Mouse (Mus musculus): ENCODE data around the gene Pbx4.
A peak's percentile ranks its signal among the peaks of the same experiment; 100 is the strongest.

The Pbx4 gene

DNA sequence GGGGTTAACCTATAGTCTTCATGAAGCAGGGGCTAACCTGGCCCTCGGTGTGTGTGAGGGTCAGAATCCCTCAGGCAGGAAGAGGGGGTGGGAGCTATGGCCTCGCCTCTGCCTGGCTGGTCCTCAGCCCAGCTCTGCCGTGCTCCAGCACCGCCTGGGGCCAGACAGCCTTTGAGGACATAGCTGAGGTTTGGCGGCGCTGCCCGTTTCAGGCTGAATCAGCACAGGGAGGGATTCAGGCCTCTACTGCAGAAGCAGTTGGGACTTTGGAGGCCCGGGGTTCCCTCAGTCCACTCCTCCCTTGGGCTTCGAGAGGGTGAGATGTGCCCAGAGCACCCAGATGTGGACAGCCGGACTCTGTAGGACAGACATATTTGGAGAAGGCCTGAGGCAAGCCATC is 43.8 kb downstream of the Pbx4 start:
- no peak for DNase-seq

DNA sequence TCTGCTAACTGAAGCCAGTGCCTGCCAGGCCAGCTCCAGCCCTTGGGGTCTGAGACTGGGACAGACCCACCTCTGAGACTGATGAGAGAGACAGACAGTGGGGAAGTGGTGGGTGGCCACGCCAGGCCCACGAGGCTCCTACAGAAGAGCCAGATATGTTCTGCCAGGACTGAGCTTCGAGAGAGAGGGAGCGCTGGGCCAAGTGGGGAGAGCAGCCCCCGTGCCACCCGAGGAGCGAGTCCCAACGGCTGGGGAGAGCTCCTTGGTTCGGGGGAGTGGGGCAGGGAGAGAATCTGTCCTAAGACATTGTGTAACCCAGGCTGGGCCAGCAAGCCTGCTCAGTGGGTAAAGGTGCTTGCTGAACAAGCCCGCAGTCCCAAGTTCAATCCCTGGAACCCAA is 44.7 kb downstream of the Pbx4 start:
- no peak for DNase-seq

DNA sequence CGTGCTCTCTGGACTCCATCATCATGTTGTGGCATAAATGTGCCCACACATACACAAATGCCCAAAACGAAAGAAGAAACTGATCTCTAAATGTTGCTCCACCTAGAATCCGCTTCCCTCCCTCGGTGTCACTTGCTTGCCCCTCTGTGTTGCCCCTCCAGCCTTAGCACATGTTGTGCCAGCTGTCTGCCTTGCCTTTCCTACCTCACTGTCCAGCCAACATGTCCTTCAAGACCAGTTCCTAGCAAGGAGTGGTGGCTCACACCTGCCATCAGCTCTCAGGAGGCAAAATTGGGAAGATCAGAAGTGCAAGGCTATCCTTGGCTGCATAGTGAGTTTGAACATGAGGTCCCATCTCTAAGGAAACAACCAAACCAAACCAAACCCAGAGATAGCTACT is 45.1 kb downstream of the Pbx4 start:
- DNase-seq = no peak

DNA sequence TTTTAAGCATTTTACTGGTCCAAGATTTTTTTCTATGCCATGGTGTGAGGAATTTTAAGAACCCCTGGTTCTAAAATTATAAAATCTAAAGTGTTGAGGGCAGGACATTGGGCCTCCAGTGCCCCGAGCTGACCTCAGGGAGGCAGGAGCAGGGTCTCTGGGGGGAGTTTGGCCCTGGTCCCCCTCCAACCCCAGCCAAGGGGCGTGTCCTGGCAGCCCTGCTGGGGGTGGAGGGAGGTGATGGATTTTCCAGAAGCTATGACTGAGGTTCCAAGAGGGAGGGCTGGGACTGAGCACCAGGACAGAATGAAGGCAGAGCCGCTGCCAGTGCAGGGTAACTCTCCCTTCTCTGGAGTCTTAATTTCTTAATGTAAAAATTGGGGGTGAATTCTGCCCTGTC is 45.7 kb downstream of the Pbx4 start:
- no peak for DNase-seq

DNA sequence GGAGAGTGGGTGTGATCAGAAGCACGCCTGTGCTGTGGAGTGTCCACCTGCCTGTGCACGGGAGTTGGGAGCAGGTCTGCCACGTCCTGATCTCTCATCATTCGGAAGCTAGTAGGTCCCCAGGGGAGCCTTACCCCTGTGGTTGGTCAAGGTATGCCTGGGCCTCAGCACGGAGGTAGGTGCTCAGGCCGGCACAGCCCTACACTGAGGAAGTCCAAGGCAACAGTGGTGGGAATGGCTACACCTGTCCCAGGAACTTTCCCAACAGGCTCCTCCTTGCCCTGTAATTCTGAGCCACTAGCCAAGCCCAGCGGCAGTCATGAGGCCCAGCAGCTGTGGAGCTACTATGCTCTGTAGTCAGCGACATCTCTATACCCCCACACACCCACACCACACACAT is 47.4 kb downstream of the Pbx4 start:
- DNase-seq = no peak

DNA sequence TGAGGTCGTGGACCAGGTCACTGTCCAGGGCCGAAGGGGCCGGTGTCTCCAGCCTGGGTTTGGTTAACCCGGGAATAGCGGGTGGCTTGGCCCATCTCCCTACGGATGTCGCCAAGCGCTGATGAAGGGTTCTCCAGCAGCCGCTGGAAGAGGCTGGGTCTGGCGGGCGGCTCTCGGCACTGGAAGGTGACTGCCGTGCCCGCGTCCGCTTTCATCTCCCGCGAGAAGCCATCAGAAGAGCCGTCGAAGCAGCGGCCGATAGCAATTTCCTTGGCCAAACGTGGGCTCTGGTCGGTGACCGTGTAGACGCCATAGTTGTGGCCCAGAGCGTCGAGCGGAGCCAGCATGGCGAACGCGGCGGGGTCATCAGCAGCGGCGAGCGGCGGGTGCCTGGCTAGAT is 48.5 kb downstream of the Pbx4 start:
- DNase-seq = no peak

DNA sequence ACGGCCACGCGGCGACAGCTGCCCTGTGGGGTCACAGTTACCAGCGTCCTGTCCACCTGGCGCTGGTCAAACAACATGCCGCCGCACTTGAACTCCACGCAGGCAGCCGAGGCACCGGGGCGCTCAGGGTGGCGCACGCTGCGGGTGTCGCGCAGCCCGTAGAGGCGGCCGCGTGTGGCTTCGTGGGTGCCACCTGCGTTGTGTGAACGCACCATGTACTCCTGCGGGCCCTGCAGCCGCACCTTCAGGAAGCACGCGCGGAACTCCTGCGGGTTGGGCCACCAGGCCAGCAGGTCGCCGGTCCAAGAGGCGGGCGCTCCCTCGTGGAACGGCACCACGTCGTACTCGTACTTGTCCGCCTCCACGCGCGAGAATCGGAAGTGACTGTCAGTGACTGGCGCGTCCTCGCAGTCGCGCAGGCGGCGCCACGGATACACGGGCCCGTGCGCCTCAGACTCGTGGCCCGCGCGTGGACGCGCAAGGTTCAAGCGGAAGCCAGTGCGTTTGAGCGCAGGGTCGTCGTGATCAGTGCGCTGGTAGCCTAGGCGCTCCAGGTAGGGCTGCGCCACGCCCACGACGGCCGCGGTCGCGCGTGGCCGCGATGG is 49.1 kb downstream of the Pbx4 start:
- no peak for DNase-seq

DNA sequence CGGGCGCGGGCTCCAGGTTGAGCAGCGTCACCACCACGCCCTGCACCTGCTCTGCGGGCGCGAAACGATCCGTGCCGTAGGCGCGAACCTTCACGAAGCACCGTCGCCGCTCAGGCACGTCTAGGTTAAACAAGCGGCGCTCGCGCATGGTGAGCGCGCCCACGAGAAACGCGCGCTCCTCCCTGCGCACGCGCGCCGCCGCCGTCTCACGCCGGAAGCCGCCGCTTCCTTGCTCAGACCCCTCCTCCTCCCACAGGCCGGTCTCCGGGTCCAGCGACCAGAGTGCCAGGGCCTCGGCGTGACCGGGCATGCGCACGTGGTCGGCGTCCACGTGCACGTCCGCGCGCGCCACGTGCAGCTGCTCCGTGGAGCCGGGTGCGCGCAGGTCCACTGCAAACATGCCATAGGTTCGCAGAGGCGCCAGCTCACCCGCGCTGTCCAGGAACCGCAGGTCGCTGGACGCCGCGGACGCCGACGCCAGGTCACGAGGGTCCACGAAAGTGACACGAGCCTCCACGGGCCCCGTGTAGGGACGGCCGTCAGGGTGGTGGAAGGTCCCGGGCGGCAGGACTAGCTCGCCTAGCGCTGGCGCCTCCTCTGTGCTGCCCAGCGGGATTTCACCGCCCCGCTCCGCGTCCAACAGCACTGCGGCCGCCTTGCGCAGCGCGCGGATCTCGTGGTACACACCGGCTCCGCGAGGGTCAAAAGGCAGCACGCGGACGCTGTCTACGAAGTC is 49.9 kb downstream of the Pbx4 start:
- DNase-seq = peak; percentile 50 to 58

DNA sequence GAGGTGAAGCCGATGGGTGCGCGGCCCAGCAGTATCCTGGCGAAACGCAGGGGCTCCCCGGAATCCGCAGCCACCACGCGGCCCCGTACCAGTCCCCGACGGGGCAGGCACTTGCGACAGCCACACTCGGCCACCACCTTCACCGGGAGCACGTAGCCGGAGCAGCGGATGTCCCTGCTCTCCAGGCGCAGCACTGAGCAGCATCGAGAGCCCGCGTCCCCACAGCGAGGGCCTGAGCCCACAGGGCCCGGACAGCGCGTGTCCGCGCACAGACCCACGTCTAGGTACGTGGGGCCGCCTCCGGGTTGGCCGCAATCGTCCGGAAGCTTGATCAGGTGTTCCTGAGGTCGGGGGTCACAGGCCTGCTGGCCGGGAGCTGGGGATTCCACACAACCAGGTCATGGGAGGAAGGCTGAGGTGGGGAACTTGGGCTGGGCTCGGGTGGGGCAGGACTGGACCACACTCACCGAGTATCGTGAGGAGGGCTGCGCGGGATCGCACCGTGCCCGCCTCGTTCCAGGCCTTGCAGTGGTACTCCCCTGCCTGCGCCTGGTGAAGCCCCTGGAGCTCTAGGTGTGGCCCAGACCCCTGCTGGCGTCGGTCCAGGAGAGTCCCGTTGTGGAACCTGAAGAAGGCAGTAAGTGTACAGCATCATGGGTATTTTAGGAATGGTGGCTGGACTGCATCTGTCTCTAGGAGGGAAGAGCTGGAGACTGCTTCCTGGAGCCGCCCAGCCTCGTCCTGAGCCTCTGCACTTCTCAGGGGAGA is 50.7 kb downstream of the Pbx4 start:
- DNase-seq = no peak

DNA sequence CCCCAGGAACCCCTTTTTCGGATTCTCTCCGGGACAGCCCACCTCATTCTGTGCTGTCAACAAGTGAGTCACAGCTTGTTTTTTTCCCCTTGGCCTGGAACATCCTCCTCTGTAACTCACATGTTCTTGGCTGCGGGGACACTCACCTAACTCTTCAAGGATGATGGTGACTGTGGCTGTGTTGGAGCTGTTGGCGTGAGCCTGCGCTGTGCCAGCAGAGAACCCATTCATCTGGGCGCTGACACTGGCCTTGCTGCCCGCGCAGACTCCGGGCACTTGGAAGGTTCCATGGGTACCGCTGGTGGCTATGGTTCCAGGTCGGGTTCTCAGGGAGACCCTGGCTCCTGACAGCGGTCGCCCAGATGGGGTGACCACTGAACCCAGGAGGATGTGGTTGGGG is 51.9 kb downstream of the Pbx4 start:
- no peak for DNase-seq

DNA sequence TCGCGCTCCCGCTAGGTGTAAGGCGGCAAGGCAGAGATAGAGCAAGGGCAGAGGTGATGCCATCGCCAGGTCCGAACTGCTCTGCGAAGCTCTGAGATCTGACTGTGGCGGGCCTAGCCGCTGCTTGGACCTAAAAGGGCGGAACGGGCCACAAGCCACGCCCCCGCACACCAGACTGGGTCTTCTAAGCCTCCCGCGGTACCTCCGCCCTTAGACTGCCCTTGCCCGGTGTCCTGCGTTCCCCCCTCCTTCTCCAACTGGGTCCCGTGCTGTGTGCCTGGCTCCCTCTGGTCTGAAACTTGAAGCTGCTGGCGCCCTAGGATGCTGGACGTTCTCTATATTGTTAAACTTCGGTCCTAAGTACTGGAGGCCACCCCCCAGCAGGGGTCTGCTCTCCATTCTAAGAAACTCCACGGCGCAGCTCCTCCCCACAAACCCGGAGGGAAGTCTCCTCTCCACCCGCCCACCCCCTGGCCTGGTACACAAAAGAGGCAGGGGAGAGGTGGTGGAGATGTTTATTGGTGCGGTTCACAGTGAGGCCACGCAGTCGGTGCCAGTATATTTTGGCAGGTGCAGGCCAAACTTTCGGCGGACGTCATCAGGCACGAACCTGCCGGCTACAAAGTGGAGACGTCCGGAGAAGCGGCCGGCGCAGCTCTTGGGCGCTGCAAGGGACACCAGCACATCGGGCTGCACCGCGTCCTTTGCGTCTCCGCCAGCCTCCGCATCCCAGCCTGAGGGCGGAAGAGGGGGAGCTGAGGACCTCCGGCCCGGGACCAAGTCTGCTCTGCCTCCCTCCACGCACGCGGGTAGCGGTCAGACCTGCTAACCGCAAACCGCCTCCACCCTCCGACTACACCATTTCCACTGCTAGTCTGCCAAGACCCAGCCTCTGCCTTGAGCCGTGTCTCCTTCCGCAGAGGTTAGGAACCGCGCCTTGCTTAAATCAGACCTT is 55.3 kb downstream of the Pbx4 start, which contains the start of gene Cilp2:
TSS of gene Cilp2 (minus strand) at position 399 of the 955 bp plus-strand sequence.
- DNase-seq = peak in 1 of 2 experiments; percentile 38

DNA sequence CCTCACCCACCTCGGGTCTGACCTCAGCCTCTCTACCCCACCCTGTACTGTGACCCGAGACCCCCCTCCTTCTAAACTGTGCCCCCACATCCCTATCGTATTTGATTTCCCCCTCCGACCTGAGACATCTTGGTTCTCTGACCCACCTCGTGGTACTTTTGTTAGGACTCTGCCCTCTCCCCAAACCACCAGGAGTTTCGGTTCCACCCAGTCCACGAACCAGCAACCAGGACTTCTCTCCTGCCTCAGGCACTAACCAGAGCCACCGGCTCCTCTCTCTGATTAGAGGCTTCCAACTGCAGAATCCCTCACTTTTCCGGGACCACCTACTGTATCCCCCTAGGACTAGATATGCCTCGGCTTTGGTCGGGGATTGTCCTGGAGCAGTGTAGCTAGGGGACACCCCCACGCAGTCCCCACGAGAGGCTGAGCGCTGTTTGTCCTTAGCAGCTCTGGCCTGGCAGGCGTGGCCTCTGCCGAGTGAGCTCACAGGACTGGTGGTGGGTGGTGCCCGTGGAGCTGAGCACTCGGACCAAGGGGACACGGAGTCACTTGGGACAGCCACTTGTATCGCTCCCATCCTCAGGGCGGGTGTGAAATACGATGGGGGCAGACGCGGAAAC is 56.1 kb downstream of the Pbx4 start:
- no peak for DNase-seq

DNA sequence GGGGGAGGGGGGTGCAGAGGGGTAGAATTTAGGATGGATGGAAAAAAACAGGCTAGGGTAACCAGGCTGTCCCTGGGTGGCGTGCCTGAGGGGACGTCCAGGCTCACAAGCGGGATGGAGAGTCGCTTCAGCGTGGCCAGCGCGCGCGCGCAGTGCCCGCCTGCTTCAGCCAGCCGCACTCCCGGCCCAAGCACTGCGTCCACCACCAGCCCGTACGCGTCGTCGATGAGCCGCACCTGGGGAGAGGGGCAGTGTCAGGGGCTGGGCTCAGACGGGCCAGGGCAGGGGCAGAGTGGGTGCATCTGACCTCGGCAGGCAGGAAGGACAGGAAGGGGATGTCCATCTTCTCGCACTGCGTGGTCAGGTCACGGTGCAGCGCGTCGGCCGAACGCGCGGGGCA is 56.6 kb downstream of the Pbx4 start:
- DNase-seq = no peak

DNA sequence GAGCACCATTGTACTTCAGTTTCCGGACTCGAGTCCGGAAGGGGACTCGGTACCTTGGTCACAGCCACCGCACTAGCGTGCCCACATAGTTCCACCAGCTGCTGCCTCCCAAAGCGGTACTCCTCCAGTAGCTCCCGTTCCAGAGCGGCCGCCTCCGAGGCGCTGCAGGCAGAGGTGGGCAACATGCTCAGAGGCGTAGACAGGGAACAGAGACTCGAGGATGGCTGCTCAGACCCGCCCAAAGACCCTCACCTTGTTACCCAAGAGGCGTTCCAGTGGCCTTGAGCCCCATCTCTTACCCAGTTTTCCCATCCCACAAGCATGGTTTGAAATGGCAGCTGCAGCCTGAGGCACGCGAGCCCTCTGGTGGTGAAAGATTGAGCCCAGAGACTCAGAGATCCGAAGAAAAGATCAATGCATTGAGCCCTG is 58.5 kb downstream of the Pbx4 start:
- peak in 1 of 2 experiments; percentile 40 for DNase-seq

DNA sequence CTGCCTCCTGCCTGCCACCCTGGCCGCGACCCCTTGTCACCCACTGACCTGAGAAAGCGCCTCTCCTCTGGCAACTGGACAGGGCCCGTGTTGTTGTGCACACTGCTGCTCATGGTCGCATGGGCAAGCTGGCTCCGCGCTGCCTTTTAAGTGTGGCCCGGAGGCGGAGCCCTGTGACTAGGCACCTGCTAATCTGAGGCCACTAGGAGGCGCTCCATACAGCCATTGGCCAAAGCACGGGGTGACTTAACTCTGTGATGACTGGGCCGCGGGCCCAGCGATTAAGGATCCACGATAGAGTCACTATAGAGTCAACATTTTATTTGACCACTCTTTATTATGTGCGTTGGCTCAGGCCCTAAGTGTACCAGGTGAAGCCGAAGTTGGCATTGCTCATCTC is 61.6 kb downstream of the Pbx4 start:
- DNase-seq = peak in 1 of 2 experiments; percentile 60

DNA sequence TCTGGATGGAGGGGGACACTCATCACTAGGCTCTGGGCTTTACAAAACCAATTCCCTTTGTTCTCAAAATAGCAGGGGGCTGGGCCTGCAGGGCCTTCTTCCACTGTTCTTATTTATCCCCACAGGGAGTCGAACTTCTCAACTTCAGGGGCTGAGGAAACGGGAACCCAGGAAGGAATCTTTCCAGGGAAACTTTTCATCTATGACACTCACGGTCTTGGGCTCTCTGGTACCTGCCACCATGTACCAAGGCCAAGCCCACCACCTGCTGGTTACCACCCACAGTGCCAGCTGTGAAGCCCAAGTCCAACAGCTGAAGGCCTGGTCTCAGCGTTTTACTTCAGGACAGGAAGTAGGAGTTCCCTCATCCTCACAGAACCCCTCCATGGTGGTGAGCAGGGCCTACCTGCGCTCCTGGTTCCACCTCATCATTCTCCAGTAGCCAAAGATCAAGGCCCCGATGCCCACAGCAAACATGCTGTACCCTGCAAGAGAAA is 62.6 kb downstream of the Pbx4 start:
- no peak for DNase-seq

DNA sequence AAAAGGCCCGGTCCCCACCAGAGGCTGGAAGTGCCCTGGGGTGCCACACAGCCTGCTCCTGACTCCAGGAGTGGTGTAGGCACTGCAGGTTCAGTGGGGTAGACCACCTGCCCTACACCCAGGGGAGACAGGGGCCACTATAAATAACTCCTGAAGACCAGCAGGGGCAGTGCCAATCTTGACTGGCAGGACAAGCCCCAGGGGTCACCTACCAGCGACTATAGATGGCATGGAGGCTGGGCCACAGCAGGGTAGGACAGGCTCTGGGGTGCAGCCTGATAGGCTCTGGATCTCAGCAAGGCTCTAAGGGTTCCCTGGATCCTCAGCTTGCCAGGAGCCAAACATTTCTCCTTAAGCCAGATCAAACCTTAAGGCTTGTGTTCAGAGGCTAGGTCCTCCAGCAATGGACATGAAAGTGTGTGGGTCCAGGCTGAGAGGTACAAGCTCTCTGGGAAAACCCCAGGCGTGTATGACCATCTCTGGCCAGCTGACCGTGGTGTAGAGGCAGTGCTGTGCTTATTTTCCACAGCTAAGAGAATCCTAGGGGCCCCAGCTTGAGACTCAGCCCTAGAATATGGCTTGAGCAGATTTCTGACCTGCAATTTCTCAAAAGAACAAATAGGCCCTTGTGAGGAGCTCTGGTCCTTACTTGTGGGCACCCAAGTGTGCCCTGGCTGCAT is 63.6 kb downstream of the Pbx4 start:
- DNase-seq = no peak

DNA sequence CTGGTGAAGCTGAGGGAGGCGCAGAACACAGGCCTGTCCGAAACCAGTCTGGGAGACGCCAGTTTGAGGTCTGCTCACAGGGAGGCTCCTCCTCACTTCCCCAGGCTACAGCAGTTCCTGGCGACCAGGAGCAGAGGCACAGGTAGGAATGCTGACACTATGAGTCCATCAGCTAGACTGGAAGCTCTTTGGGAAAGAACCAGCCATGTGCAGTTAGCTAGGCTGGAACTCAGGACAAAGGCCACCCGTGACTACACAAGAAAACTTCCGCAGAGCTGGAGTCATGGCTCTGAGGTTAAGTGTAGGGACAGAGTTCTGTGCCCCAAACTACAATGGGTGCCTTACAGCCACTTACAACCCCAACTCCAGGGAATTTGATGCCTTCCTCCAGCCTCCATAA is 65.6 kb downstream of the Pbx4 start:
- DNase-seq = peak; percentile 46 to 51

DNA sequence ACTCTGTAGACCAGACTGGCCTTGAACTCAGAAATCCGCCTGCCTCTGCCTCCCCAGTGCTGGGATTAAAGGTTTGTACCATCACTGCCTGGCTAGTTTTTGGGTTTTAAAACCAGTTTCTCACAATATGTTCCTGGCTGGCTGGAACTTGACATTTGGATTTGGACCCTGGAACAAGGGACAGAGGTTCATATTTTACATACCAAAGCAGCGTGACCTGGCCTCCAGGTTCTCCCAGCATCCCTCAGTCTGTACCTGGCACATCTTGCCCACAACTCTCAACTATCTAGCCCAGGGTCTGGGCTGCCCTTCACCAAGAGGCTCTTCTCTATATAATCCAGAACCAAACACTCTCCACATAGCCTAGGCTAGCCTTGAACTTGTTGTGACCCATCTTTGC is 67.6 kb downstream of the Pbx4 start:
- peak in 1 of 2 experiments; percentile 51 for DNase-seq

DNA sequence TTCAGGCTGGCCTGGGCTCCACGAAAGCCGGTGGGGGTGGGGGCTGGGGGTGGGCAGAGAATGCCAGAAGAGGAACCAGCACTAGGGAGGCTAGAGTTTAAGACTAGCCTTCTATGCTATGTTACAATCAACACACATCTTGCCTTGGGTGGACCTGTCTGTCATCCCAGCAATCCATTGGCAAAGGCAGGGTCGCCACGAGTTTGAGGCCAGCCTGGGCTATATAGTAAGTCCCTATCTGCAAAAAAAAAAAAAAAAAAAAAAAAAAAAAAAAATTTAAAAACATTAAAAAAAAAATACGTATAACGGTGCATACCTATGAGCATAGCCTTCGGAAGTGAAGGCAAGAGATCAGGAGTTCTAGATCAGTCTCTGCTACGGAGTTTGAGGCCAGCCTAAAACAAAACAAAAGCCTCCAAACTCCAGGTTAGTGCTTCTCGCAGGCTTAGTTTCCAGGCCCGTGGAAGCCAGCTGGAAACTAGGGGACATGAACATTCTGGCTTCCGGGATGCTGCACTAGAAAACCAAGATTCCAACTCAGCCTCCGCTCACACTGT is 68.7 kb downstream of the Pbx4 start:
- no peak for DNase-seq
